Mouse (Mus musculus) MEL (cell line): ENCODE data around the gene Bmp2k.

ENCODE experiments used
- CTCF ChIP-seq, 3 experiments: IDR thresholded peaks in 2 of 3; conservative IDR thresholded peaks in 1 of 3; 2 replicates each; pipeline ENCODE4 v1.5.1; 2011 to 2012; ENCODE audit warnings: low read length in 3 of 3, low read depth in 2 of 3, mild to moderate bottlenecking in 2 of 3, improper control_type of control experiment in 1 of 3, inconsistent platforms in 1 of 3, mixed read lengths in 1 of 3, moderate library complexity in 1 of 3; ENCODE audit not compliant: control insufficient read depth in 1 of 3, insufficient read depth in 1 of 3, poor library complexity in 1 of 3, severe bottlenecking in 1 of 3
- E2F4 ChIP-seq: IDR thresholded peaks from 2 replicates; pipeline ENCODE4 v1.6.1; 2011; ENCODE audit warnings: low read depth, low read length, improper control_type of control experiment, borderline replicate concordance
- JUND ChIP-seq: IDR thresholded peaks from 2 replicates; pipeline ENCODE4 v1.6.1; 2011; ENCODE audit warnings: low read depth, mild to moderate bottlenecking, improper control_type of control experiment, low read length
- MXI1 ChIP-seq: IDR thresholded peaks from 2 replicates; pipeline ENCODE4 v1.6.1; 2011; ENCODE audit warnings: mild to moderate bottlenecking, low read depth, low read length, improper control_type of control experiment
- POLR2A ChIP-seq, 2 experiments: IDR thresholded peaks; 2 replicates each; pipeline ENCODE4 v1.6.1; 2011 to 2012; ENCODE audit warnings: low read length in 2 of 2, mild to moderate bottlenecking in 2 of 2, control low read depth in 1 of 2, improper control_type of control experiment in 1 of 2, low read depth in 1 of 2, moderate library complexity in 1 of 2; ENCODE audit not compliant: control insufficient read depth in 1 of 2, insufficient read depth in 1 of 2, poor library complexity in 1 of 2
- POLR2AphosphoS5 ChIP-seq: IDR thresholded peaks from 2 replicates; pipeline ENCODE4 v1.6.1; 2012; ENCODE audit warnings: low read depth, borderline replicate concordance, mild to moderate bottlenecking, inconsistent platforms, low read length, moderate library complexity, mixed read lengths
- TCF12 ChIP-seq: IDR thresholded peaks from 2 replicates; pipeline ENCODE4 v1.6.1; 2014; ENCODE audit warnings: low read depth, mild to moderate bottlenecking, inconsistent platforms, low read length, improper control_type of control experiment, moderate library complexity

DNA sequence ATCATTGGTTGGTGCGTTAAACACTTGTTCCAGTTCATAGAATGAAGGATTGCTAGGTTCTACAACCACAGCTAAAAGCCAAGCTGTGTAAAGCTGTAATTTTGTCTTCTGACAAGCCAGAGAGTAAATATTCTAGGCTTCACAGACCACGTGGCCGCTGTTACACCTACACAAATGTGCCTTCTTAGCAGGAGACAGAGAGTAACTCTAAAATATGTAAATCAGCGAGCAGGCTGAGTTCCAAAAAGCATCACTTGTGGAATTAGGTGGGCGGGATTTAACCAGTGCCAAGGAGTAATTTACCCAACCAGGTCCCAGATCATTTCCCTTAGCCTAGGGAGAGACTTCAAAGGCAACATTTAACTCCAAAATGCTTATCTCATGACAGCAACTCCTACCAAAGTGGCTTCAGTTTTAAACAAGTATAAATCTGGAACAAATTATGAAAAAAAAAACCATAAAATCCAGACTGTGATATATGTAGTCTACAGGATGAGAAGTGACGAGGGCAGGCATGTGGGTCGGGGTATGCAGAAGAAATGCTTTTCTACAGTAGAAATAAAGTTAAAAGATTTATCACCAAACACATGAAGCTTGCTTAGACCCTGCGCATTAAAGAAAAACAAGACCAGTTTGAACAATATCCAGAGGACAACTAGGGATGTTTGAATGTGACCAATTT, 35.1 kb upstream of the Bmp2k start:
- TF ChIP-seq POLR2AphosphoS5 (no peak), CTCF (IDR thresholded peaks at IDR 0.05 in 2 of 3, conservative IDR thresholded peaks at IDR 0.05 in 1 of 3; ENCODE audit: control insufficient read depth in 1 of 3, insufficient read depth in 1 of 3, low read depth in 2 of 3, low read length in 3 of 3, poor library complexity in 1 of 3, severe bottlenecking in 1 of 3) (no peak), MXI1 (no peak), JUND (no peak), E2F4 (no peak), TCF12 (no peak), POLR2A (IDR thresholded peaks at IDR 0.05; ENCODE audit: control insufficient read depth in 1 of 2, insufficient read depth in 1 of 2, low read depth in 1 of 2, low read length in 2 of 2, poor library complexity in 1 of 2) (no peak)
